Mouse (Mus musculus) colon, adult 2 months (tissue): ENCODE results near the gene Fem1a. TPM values are rescaled to one million over a fixed set of nuclear protein-coding genes. Genes with fewer than 3 reads are reported as not detected.

Experiments
- polyA plus RNA-seq: library from polyadenylated mRNA; depleted of rRNA; stranded (reverse); fragments of >200 nt; gene quantifications from 2 replicates; pipeline ENCODE4 v1.2.3, GENCODE M21; 2012; rRNA removed

Fem1a gene
- 33.4 and 34.7 TPM in 2 replicates for polyA plus RNA-seq

GRCm38 (mm10) chr17:56256239-56256881 is at the start of gene Fem1a:
Gene Fem1a (plus strand): TSS chr17:56256810.

GRCm38 (mm10) chr17:56218377-56219191 is 38.0 kb upstream of the Fem1a start, which contains the start of gene Dpp9:
Gene Dpp9 (minus strand): TSS chr17:56218905.

GRCm38 (mm10) chr17:56276643-56277566 is 20.3 kb downstream of the Fem1a start, which contains the start of gene Ticam1:
Gene Ticam1 (minus strand): TSS chr17:56276786.

GRCm38 (mm10) chr17:56292531-56293222 is 36.1 kb downstream of the Fem1a start, which contains the start of gene Plin3:
Gene Plin3 (minus strand): TSS chr17:56292873.

GRCm38 (mm10) chr17:56300186-56300585 is 43.6 kb downstream of the Fem1a start, which contains the start of gene Arrdc5:
Gene Arrdc5 (minus strand): TSS chr17:56300286.

GRCm38 (mm10) chr17:56303160-56303846 is 46.7 kb downstream of the Fem1a start, which contains the start of gene Uhrf1:
Gene Uhrf1 (plus strand): TSS chr17:56303321.

Other genes starting within 250 kb of the Fem1a start
- 64.4 and 75.5 TPM in 2 replicates for gene Sh3gl1, start 220.2 kb upstream of the Fem1a start, polyA plus RNA-seq
- 3.0 and 3.6 TPM in 2 replicates for gene Chaf1a, start 216.4 kb upstream of the Fem1a start, polyA plus RNA-seq
- gene Ubxn6, start 181.8 kb upstream of the Fem1a start, polyA plus RNA-seq = 59.7 and 66.8 TPM in 2 replicates
- gene Hdgfl2, start 177.2 kb upstream of the Fem1a start, polyA plus RNA-seq = 28.7 and 35.8 TPM in 2 replicates
- 19.6 and 23.9 TPM in 2 replicates for gene Plin4, start 147.0 kb upstream of the Fem1a start, polyA plus RNA-seq
- gene Plin5, start 139.2 kb upstream of the Fem1a start, polyA plus RNA-seq = 0.37 and 0.65 TPM in 2 replicates
- 14.3 and 21.9 TPM in 2 replicates for gene Lrg1, start 134.8 kb upstream of the Fem1a start, polyA plus RNA-seq
- 8.0 and 8.2 TPM in 2 replicates for gene Sema6b, start 116.5 kb upstream of the Fem1a start, polyA plus RNA-seq
- 13.1 and 13.6 TPM in 2 replicates for gene Tnfaip8l1, start 94.3 kb upstream of the Fem1a start, polyA plus RNA-seq
- 95.9 and 109 TPM in 2 replicates for gene Mydgf, start 72.9 kb upstream of the Fem1a start, polyA plus RNA-seq
- 47.5 and 53.8 TPM in 2 replicates for gene Dpp9, start 37.9 kb upstream of the Fem1a start, polyA plus RNA-seq
- 42.4 and 48.5 TPM in 2 replicates for gene Ticam1, start 20.0 kb downstream of the Fem1a start, polyA plus RNA-seq
- 49.5 and 51.8 TPM in 2 replicates for gene Plin3, start 36.1 kb downstream of the Fem1a start, polyA plus RNA-seq
- gene Arrdc5, start 43.5 kb downstream of the Fem1a start, polyA plus RNA-seq = not detected in 2 replicates
- gene Uhrf1, start 46.5 kb downstream of the Fem1a start, polyA plus RNA-seq = 14.5 and 15.3 TPM in 2 replicates
- gene Kdm4b, start 69.3 kb downstream of the Fem1a start, polyA plus RNA-seq = 39.1 and 44.1 TPM in 2 replicates
- 115 and 127 TPM in 2 replicates for gene Ptprs, start 219.7 kb downstream of the Fem1a start, polyA plus RNA-seq